Mouse (Mus musculus): ENCODE results near the gene Acbd7. TPM values are rescaled to one million over a fixed set of nuclear protein-coding genes. Genes with fewer than 3 reads are reported as not detected.

The Acbd7 gene
- total RNA-seq (2015; ENCODE audit: low replicate concordance) (not detected in 2 replicates), total RNA-seq (2017; ENCODE audit: low replicate concordance) (not detected in 2 replicates)

GRCm38 (mm10) chr2:3335611-3336301 is at the start of gene Acbd7:
TSS of gene Acbd7 (plus strand) at chr2:3336168.
- peak; percentile 79 for ATAC-seq (replicated peaks; ENCODE audit: low FRiP score, poor library complexity, severe bottlenecking)

- no peak for ATAC-seq (replicated peaks; ENCODE audit: low FRiP score, poor library complexity, severe bottlenecking)
These were observed 49.7 kb upstream of the Acbd7 start for GRCm38 (mm10) chr2:3286243-3286642.

GRCm38 (mm10) chr2:3289581-3289980 is 46.4 kb upstream of the Acbd7 start:
- ATAC-seq (replicated peaks; ENCODE audit: low FRiP score, poor library complexity, severe bottlenecking) = no peak

GRCm38 (mm10) chr2:3292170-3292569 is 43.8 kb upstream of the Acbd7 start:
- ATAC-seq (replicated peaks; ENCODE audit: low FRiP score, poor library complexity, severe bottlenecking) = no peak

GRCm38 (mm10) chr2:3295826-3296225 is 40.1 kb upstream of the Acbd7 start:
- no peak for ATAC-seq (replicated peaks; ENCODE audit: low FRiP score, poor library complexity, severe bottlenecking)

- ATAC-seq (replicated peaks; ENCODE audit: low FRiP score, poor library complexity, severe bottlenecking) = no peak
These were observed 30.4 kb upstream of the Acbd7 start for GRCm38 (mm10) chr2:3305426-3306025.

- no peak for ATAC-seq (replicated peaks; ENCODE audit: low FRiP score, poor library complexity, severe bottlenecking)
These were observed 12.8 kb upstream of the Acbd7 start for GRCm38 (mm10) chr2:3323132-3323531.

- no peak for ATAC-seq (replicated peaks; ENCODE audit: low FRiP score, poor library complexity, severe bottlenecking)
These were observed 11.4 kb upstream of the Acbd7 start for GRCm38 (mm10) chr2:3324381-3325130.

GRCm38 (mm10) chr2:3326547-3326946 is 9.4 kb upstream of the Acbd7 start:
- no peak for ATAC-seq (replicated peaks; ENCODE audit: low FRiP score, poor library complexity, severe bottlenecking)

GRCm38 (mm10) chr2:3327351-3327750 is 8.6 kb upstream of the Acbd7 start:
- peak; percentile 63 for ATAC-seq (replicated peaks; ENCODE audit: low FRiP score, poor library complexity, severe bottlenecking)

- ATAC-seq (replicated peaks; ENCODE audit: low FRiP score, poor library complexity, severe bottlenecking) = no peak
These were observed 4.8 kb upstream of the Acbd7 start for GRCm38 (mm10) chr2:3331071-3331703.

GRCm38 (mm10) chr2:3332056-3332455 is 3.9 kb upstream of the Acbd7 start:
- ATAC-seq (replicated peaks; ENCODE audit: low FRiP score, poor library complexity, severe bottlenecking) = no peak

GRCm38 (mm10) chr2:3332484-3333242 is 3.3 kb upstream of the Acbd7 start, which contains the start of gene Rpp38:
TSS of gene Rpp38 (minus strand) at chr2:3332643.
- peak; percentile 90 for ATAC-seq (replicated peaks; ENCODE audit: low FRiP score, poor library complexity, severe bottlenecking)

- ATAC-seq (replicated peaks; ENCODE audit: low FRiP score, poor library complexity, severe bottlenecking) = no peak
These were observed 2.2 kb upstream of the Acbd7 start for GRCm38 (mm10) chr2:3333761-3334160.

GRCm38 (mm10) chr2:3348422-3348821 is 12.5 kb downstream of the Acbd7 start:
- no peak for ATAC-seq (replicated peaks; ENCODE audit: low FRiP score, poor library complexity, severe bottlenecking)

GRCm38 (mm10) chr2:3348919-3349318 is 13.0 kb downstream of the Acbd7 start:
- no peak for ATAC-seq (replicated peaks; ENCODE audit: low FRiP score, poor library complexity, severe bottlenecking)

GRCm38 (mm10) chr2:3353160-3353559 is 17.2 kb downstream of the Acbd7 start:
- no peak for ATAC-seq (replicated peaks; ENCODE audit: low FRiP score, poor library complexity, severe bottlenecking)

GRCm38 (mm10) chr2:3355793-3356192 is 19.8 kb downstream of the Acbd7 start:
- ATAC-seq (replicated peaks; ENCODE audit: low FRiP score, poor library complexity, severe bottlenecking) = no peak

- no peak for ATAC-seq (replicated peaks; ENCODE audit: low FRiP score, poor library complexity, severe bottlenecking)
These were observed 20.3 kb downstream of the Acbd7 start for GRCm38 (mm10) chr2:3356311-3356710.

GRCm38 (mm10) chr2:3357887-3358286 is 21.9 kb downstream of the Acbd7 start:
- no peak for ATAC-seq (replicated peaks; ENCODE audit: low FRiP score, poor library complexity, severe bottlenecking)

Data from erythroid progenitor cell, adult 5-6 weeks (primary cell).